Mouse (Mus musculus) skeletal muscle tissue, adult 2 months (tissue): ENCODE results near the gene Gm28053.
"Not testable (repeated sequence)": the region's sequence is repeated elsewhere in the genome, so short reads cannot be mapped to it uniquely, and the experiment has no call there.

Experiments
- DNase-seq: peaks from one replicate; pipeline ENCODE4 v3.0.0-alpha.2; 2012; ENCODE audit warnings: low read depth, low spot score

The Gm28053 gene

DNA sequence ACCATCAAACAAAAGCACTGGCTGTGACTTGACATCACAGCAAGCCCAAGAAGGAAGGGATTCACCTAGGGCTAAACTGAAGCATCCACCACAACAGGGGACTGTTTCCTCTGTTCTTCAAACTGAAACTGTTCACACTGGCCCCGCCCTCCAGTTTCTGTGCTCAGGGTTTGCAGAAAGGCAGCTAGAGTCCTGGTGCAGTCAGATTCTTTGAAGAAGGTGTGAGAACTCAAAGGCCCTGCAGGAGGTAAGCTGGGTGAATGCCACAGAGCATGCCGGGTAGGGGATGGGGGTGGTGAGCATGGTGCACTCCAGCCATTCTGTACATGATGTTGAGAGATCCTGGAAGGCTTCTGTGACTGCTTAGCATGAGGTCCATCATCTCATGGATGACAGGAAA, at the start of gene Gm28053, which contains the start of gene Gimap7:
Gene Gm28053 (plus strand): TSS at position 153 of the 400 bp plus-strand sequence.
Gene Gimap7 (plus strand): TSS at position 167 of the 400 bp plus-strand sequence.
- DNase-seq, result no peak

DNA sequence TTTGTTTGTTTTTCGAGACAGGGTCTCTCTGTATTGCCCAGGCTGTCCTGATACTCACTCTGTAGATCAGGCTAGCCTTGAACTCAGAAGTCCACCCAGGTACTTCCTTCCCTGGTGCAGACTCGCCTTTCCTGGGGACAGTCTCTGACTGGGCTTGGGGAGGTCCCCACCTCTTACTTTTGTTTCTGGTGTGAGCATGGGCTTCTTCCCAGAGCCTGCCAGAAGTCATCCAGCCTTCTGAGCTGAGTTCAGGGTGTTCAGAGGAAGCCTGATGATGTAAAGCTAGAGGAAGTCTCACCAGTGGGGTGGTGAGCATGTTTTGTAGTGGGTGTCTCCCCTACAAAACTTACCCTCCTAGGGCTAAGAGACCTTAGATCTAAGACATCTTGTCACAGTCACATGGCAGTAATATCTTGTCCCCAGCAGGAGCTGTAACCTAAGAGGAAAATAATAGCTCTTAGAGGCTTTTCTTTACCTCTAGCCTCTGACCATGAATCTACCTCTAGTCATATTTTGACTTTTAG, 48.9 kb upstream of the Gm28053 start:
- DNase-seq, result no peak

DNA sequence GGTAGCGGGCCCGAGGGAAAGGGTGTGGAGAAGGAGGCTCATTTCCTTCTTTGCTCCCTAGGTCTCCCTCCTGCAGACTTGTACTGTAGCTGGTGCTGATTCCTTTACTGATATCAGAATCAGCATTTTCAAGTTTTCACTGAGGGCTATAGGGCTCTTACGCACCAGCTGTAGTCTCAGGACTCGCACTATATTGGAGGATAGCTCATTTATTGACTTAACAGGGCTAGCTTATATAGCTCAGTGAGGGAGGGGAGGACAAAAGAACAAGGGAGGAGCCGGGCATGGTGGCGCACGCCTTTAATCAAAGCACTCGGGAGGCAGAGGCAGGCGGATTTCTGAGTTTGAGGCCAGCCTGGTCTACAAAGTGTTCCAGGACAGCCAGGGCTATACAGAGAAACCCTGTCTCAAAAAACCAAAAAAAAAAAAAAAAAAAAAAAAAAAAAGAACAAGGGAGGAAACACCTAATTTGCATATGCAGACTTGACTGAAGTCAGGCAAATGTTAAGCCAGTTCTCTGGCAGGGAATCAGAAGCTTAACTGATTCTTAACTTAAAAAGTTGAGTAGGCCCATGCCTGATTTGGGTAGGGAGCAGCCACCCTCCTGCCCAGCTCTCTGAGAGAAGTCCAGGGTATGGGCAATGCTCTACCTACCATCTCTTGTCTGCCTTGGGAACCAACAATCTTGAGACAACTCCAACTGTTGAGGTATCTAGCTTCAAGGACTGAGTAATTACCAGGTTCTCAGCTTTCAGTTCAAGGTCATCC, 43.9 kb upstream of the Gm28053 start:
- no peak for DNase-seq

DNA sequence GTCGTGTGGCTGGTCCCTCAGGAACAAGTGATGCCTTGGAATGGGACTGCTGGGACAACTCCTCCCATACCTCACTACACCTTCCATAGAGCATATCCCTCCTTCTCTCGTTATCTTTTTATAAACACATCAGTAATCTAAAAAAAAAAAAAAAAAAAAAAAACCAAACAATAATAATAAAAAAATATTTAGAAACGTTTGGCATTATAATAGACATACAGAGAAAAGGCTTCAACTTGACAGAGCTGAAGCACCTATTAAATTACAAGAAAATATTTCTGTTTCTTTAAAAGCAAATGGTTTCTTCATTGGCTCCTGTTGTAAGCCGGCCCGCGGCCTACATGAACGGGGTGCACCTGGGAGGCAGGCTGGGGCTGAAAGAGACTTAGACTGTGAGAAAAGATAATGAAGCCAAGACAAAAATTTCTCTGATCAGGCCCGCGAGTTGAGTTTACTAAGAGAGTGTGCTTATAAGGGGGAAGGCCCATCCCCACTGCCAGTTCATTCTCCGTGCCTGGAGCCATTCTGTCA, 42.9 kb upstream of the Gm28053 start:
- no peak for DNase-seq

DNA sequence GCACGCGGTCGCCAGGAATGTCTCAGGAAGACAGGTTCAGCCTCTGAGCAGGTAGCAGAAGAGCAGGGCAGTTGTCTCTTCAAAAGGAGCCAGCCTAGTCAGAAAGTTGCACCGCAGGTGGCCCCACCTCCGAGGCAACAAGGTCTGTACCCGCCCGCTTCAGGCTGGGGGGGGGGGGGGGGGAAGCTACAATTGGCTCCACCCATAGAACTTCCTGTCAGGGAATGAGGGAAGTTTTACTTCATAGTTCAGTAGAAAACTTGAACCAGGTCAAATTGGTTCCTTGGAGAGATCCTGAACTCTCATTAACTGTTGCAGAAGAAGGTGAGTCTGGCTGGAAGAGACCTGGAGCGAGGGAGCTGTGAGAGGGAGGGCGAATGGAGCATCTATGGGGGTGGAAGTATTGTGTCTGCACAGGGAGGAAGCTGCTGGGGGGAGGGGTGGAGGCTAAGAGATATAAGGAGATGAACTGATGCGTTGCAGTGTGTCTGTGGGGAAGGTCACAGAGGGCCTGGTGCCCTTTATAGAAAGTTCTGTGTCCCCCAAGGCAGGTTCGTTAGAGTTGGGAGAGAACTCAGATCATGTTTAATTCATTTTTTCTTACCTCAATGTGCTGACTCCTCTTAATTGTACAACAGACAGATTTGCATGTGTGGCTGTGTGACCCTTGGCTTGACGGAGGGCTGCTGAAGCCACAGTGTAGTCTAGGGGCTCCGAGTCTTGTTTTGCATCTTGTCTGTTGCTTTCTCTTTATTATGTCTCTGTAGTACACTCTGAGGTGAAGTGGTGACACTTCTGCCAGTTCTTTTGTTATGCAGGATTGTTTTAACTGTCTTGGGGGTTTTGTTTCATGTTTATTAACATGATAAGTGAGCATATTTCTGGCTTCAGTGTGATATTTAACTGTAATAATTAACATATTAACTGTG, 42.2 kb upstream of the Gm28053 start, which contains the start of gene Gimap9:
Gene Gimap9 (plus strand): TSS at position 199 of the 929 bp plus-strand sequence.
- DNase-seq, result no peak

DNA sequence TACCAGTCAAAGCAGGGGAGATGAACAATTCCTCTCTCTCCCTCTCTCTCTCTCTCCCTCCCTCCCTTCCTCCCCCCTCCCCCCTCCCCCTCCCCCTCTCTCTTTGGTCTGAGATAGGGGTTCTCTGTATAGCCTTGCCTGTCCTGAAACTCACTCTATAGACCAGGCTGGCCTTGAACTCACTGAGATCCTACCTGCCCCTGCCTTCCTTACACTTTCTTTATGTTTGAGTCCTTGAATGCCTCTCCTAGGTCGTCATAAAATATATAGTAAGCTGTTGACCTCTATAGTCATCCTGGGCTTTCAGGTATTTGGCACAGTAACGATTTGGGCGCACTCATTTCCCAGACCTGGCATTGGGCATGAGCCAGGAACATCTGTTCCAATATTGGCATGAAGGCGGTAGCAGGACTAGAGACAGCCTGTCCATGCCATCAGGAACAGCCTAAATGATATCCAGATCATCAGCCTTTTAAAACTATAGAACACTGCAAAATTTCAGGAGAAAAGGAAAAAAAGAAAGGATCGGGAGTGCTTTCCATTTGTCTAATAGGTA, 41.5 kb upstream of the Gm28053 start:
- no peak for DNase-seq

DNA sequence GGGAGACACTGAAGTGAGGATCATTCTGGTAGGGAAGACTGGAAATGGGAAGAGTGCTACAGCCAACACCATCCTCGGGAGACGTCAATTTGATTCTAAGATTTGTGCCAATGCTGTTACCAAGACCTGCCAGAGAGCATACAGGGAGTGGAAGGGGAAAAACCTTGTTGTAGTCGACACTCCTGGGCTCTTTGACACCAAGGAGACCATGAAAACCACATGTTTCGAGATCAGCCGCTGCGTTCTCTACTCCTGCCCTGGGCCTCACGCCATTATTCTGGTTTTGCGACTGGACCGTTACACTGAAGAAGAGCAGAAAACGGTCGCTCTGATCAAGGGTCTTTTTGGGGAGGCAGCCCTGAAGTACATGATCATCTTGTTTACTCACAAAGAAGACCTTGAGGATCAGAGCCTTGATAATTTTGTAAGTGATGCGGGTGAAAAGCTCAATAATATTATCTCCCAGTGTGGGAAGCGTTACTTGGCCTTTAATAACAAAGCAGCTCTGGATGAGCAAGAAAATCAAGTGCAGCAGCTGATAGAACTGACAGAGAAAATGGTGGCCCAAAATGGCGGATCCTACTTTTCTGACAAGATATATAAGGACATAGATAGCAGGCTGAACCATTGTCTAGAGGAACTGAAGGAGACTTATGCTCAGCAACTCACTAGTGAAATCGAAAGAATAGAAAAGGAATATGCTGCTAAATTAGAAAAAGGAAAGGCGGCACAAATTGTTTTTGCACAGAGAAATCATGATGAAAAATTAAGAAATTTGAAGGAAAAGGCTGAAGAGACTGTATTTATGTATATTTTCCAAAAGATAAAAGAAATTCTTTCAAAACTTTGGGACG, 40.7 kb upstream of the Gm28053 start:
- no peak for DNase-seq

DNA sequence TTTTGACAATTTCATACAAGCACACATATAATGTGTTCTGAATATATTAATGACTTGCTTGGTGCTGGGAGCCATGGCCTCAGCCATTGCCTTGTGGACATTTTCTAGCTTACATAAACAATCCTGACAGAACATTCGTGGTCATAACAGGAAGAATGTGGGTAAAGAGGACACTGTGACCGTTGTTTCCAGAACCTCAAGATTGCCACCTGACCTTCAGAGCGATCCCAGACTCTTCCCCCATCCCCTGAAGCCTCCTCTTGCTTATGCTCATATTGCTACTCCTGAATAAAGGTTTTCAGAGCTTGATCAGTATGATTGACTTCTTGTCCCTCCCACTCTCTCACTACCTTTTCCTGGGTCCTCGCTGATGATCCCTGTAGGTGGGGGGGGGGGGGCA, 40.0 kb upstream of the Gm28053 start:
- DNase-seq, result no peak

DNA sequence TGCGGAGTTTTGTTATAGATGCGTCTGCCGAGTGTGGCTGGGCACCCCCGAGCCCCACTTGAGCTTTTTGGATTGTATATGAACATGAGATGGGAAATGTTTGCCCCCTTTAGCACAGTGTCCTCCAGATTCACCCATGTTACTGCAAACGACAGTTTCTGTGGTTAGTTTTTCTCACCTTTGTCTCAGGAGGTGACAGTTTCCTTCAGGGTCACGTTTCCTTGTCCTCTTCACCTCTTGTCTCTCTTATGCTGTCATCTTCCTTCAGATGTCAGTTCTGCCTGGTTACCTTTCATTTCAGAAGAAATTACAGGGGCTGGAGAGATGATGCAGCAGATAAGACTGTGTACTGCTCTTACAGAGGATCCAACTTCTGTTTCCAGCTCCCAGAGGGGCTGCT, 38.7 kb upstream of the Gm28053 start:
- no peak for DNase-seq

DNA sequence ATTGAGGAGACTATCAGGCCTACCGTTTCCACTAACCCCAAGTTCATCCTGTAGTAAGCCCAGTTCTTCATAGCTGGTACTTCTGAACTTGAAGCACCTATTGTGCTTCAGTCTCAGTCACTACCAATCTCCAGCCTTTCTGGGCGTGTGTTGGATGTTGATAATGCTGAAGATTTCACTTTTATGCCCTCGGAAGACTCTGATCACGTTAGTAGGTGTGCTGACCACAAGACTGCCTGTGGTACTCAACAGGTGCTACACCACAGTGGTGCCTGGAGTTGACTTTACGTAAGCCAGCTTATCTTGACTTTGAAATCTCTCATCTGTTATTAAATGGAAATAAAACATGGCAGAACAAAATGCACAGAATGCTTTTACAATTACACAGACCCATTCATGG, 38.0 kb upstream of the Gm28053 start:
- no peak for DNase-seq

DNA sequence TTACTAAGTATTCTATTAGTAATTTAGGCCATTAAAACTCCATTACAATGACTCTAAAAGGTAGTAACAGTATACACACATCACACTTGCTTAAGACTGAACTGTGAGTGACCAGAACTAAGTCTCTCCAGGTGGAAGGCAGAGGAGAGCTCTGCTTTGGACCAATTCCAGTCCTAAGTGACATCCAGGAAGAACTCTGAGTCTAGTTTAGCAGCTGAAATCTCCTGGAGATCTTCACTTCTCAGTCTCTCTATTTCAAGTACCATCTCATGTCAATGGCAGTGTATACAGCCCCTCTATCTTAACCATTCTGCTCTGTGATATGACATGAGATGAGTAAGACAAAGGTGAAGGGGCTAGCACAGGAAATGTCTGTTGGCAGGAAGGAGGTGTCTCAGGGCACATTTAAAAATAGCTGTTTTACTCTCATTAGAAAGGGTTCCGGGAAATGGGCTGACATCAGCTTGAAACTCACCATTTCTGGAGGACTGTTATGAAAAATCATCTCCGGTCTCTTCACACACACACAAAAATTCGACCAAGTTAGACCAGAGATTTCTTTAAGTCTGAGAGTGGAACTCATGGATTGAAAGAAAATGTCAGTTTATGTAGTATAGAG, 36.8 kb upstream of the Gm28053 start:
- no peak for DNase-seq

DNA sequence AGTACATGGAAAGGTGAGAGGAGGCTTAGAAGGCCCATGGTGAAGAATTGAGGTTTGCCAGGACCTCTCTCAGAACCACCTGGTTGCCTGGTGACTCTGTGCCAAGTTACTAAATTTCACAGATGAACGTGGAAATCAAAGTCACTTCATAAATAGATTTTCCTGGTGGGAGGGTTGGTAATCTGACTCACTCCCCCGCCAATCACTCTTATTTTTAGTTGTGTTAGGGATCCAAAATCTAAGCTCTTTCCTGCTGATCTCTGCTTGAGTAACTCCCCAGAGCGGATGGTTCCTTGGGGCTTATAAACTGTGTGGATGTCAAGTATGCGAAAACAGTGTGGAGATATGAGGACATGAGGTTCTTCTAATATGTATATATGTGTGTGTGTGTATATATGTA, 36.1 kb upstream of the Gm28053 start:
- no peak for DNase-seq

DNA sequence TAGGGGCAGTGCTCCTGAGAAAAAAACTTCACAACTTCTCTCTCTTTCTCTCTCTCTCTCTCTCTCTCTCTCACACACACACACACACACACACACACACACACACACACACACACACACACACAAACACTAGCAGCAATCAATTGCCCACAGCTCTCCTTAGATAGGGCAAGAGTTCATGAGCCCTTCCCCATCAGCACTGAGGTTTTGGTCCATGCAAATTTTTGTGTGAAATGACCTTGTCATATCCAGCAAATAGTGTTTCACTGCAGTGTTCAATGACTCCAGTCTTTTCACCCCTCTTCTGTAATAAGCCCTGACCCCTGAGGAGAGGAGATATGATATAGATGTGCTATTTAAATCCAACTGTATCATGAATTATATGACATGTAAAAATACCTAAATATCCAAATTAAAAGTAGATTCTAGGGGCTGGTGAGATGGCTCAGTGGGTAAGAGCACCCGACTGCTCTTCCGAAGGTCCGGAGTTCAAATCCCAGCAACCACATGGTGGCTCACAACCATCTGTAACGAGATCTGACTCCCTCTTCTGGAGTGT, 35.1 kb upstream of the Gm28053 start:
- not testable (repeated sequence) for DNase-seq

DNA sequence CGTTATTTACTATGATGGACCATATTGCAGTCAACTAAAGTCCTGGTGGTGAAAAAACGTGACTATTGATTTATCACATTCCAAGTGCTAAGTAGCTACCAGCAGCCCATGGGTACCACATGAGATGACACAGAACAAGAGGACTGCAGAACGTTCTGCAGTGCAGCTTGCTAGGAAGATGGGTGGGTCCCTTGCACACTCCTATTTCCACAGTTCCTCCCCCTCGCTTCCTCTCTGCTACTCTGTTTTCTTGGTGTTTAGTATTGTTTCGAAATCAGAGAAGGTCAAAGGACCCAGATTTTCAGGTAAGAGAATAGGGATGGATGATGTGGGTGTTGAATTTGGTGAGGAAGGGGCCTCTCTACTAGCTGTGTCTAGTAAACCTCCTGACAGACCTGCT, 34.1 kb upstream of the Gm28053 start, which contains the start of gene Gimap4:
Gene Gimap4 (plus strand): TSS at position 231 of the 400 bp plus-strand sequence.
- DNase-seq, result no peak

DNA sequence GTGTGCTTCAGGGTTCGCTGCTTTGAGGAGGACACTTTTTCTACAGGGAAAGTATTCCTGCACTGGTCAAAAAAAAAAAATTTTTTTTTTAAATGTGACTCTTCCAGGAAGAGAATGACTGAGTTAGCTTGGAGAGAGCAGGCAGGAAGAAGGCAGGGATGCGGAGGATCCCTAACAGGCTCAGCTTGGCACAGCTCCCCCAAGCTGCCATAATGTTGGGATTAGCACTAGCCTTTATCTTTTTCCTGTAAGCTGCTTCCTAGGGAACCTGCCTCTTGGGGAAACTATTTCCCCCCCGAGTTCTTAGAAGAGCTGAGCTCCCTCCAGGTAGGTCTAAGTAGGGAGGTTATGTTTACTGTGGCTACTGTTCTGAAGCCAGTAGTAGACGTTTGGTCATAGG, 33.6 kb upstream of the Gm28053 start:
- DNase-seq, result no peak

DNA sequence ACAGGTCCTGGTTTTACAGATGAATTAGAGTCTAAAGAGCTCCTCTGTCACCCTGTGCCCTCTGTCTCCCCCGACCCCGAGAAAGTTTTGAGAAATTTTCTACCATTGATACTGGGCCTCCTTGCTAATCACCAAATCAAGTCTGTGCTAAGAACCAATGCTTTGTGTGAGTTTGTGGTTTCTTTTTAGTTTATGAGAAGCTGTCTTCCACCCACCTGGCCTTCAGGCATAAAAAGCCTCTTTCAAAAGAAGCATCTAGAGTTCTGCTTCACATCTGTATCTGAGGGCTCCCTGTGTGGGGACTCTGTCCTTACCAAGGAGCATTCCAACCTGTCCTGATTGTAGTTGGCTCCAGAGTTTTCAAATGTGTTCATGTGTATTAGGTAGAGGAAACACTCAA, 33.2 kb upstream of the Gm28053 start:
- DNase-seq, result no peak

DNA sequence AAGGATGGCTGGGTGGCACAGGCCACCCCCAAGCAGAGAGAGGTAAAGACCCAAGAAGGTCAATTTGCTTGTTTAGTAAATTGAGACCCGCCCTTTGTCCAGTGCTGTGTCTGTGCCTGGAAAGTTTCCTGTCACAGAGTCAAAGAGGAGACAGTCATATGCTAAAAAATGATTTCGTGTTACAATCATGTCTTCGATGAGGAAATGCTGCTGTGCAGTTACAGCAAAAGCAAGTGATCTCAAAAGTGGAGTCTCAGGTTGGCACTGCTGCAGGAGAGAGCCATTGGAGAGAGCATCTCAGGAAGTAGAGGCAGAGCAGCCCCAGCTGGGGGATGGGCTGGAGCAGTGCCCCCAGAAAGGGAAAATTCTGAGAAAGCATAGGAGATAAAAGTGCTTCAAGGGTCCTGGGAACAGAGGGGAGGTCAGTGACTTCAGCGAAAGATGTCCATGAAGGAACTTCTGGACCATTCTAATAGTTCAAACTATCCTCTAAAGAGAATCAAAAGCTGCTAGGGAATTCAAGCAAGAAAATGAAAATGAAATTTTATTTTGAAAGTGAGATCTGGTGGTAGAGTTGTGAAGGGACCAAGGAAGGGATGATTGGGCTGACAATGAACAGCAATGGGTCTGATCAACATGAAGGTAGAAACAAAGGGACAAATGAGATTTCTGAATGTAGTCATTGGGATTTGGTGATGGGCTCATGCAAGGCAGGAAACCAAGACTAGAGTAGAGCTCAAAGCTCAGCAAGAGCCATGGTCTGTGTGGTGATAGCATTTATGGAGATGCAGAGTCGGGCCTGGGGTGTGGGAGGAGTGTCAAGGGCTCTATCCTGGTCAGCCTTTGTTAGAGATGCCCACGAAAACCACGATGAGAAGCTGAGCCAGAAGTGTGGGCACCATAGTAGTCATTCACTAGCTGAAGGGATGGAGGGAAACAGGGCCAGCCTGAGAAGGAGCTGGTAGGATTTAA, 32.4 kb upstream of the Gm28053 start:
- DNase-seq, result no peak

DNA sequence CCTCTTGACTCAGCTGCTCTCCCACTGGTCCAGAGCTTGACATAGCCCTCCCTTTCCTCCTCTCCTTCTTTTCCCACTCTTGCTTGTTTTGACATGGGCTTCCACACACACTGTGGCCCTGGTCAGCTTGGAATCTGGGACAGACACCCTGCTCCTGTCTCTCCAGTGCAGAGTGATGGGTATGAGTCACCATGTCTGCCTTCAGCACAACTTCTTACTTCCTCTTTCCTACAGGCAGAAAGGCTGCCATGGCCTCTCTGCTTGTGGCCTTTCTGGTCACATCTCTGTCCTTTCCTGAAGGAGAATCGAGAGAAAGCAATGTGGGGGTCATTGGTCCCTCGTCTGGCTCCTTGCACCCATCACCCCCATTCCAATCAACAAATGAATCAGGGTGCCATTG, 31.3 kb upstream of the Gm28053 start:
- DNase-seq, result no peak

DNA sequence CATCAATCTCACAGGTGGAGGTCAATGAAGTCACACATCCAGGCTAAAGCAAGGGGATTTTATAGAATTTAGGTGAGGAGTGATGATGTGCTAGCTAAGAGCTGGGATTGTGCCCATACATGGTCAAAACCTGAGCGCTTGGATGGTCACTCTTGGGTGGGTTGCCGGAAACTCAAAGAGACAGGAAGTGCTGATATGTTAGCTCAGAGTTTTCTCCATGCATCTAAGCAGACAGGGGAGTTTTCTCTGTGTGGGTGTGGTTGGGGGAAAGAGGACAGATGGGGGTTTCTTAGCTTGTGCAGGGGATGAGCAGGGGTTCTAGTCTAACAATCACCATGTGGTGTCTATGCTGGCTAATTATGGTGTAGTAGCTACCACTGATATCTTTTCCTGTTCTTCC, 29.1 kb upstream of the Gm28053 start:
- DNase-seq, result no peak
